Mouse (Mus musculus) CH12.LX (cell line): ENCODE results near the gene Mapkapk2. TPM values are rescaled to one million over a fixed set of nuclear protein-coding genes. Genes with fewer than 3 reads are reported as not detected.
"Not testable (repeated sequence)": the region's sequence is repeated elsewhere in the genome, so short reads cannot be mapped to it uniquely, and the experiment has no call there.

Experiments used
- DNase-seq: peaks from one replicate; pipeline ENCODE4 v3.0.0-alpha.2; 2013; ENCODE audit errors: extremely low read depth
- H3K27ac ChIP-seq: 2 replicates; pipeline ENCODE4 v1.5.1; 2012; ENCODE audit warnings: low read depth, mild to moderate bottlenecking, control low read depth, moderate library complexity; ENCODE audit not compliant: insufficient read depth
- H3K27me3 ChIP-seq: replicated peaks from 2 replicates; pipeline ENCODE3; 2012; ENCODE audit warnings: inconsistent platforms
- H3K36me3 ChIP-seq, 2 experiments: replicated peaks in 1 of 2; 2 replicates each; pipeline versions ENCODE3 to v1.6.1; 2012; ENCODE audit warnings: inconsistent platforms in 1 of 2, low read length in 1 of 2, mild to moderate bottlenecking in 1 of 2, mixed read lengths in 1 of 2, moderate library complexity in 1 of 2; ENCODE audit not compliant: control insufficient read depth in 1 of 2, insufficient read depth in 1 of 2
- H3K4me1 ChIP-seq, 2 experiments: 2 replicates each; pipeline ENCODE4 v1.6.1; 2012; ENCODE audit warnings: inconsistent platforms in 1 of 2, moderate library complexity in 1 of 2; ENCODE audit not compliant: insufficient read depth in 2 of 2, control insufficient read depth in 1 of 2
- H3K4me2 ChIP-seq: 2 replicates; pipeline ENCODE4 v1.6.1; 2012; ENCODE audit warnings: low read depth, mild to moderate bottlenecking, control low read depth; ENCODE audit not compliant: poor library complexity, insufficient read depth, severe bottlenecking
- H3K4me3 ChIP-seq, 3 experiments: fragments of 150-350 bp in 1 of 3; sonication (generic) in 1 of 3; replicated peaks in 1 of 3; 2 replicates each; pipeline versions ENCODE3 to v1.5.1; 2011 to 2012; ENCODE audit warnings: low read depth in 2 of 3, low read length in 2 of 3, mild to moderate bottlenecking in 2 of 3, moderate library complexity in 2 of 3, control low read depth in 1 of 3, improper control_type of control experiment in 1 of 3, inconsistent platforms in 1 of 3, mixed read lengths in 1 of 3; ENCODE audit not compliant: poor library complexity in 1 of 3
- H3K79me2 ChIP-seq: replicated peaks from 2 replicates; pipeline ENCODE4 v1.6.1; 2012; ENCODE audit warnings: mild to moderate bottlenecking, moderate library complexity; ENCODE audit not compliant: control insufficient read depth, poor library complexity, insufficient read depth, severe bottlenecking; ENCODE audit errors: extremely low read depth
- H3K9ac ChIP-seq: 2 replicates; pipeline ENCODE4 v1.6.1; 2012; ENCODE audit warnings: low read depth, mild to moderate bottlenecking, control low read depth, moderate library complexity; ENCODE audit not compliant: insufficient read depth
- H3K9me3 ChIP-seq: replicated peaks from 2 replicates; pipeline ENCODE3; 2012; ENCODE audit warnings: low read length, inconsistent platforms, mixed read lengths
- BHLHE40 ChIP-seq: IDR thresholded peaks from 2 replicates; pipeline ENCODE4 v1.6.1; 2011; ENCODE audit warnings: mild to moderate bottlenecking, low read depth, low read length, improper control_type of control experiment
- CHD1 ChIP-seq: IDR thresholded peaks from 2 replicates; pipeline ENCODE4 v1.6.1; 2012; ENCODE audit warnings: low read depth, low read length, improper control_type of control experiment, inconsistent platforms
- CHD2 ChIP-seq: IDR thresholded peaks from 2 replicates; pipeline ENCODE4 v1.6.1; 2011; ENCODE audit warnings: low read length, improper control_type of control experiment
- CTCF ChIP-seq, 2 experiments: IDR thresholded peaks in 1 of 2; conservative IDR thresholded peaks in 1 of 2; 2 replicates each; pipeline ENCODE4 v1.5.1; 2011 to 2012; ENCODE audit warnings: low read depth in 2 of 2, low read length in 2 of 2, improper control_type of control experiment in 1 of 2, inconsistent platforms in 1 of 2, mild to moderate bottlenecking in 1 of 2, moderate library complexity in 1 of 2
- E2F4 ChIP-seq: IDR thresholded peaks from 2 replicates; pipeline ENCODE4 v1.6.1; 2011; ENCODE audit warnings: low read depth, low read length, improper control_type of control experiment; ENCODE audit not compliant: insufficient replicate concordance
- ELF1 ChIP-seq: IDR thresholded peaks from 2 replicates; pipeline ENCODE4 v1.6.1; 2014; ENCODE audit warnings: low read depth, mild to moderate bottlenecking, inconsistent platforms, low read length, improper control_type of control experiment
- EP300 ChIP-seq: IDR thresholded peaks from 2 replicates; pipeline ENCODE4 v1.6.1; 2011; ENCODE audit warnings: low read length, improper control_type of control experiment
- ETS1 ChIP-seq: conservative IDR thresholded peaks from 2 replicates; pipeline ENCODE4 v1.6.1; 2012; ENCODE audit warnings: low read depth, mild to moderate bottlenecking, inconsistent platforms, low read length, improper control_type of control experiment, moderate library complexity
- GABPA ChIP-seq: IDR thresholded peaks from 2 replicates; pipeline ENCODE4 v1.6.1; 2012; ENCODE audit warnings: low read depth, low read length, improper control_type of control experiment, inconsistent platforms; ENCODE audit not compliant: insufficient replicate concordance
- HCFC1 ChIP-seq: IDR thresholded peaks from 2 replicates; pipeline ENCODE4 v1.6.1; 2012; ENCODE audit warnings: low read depth, mild to moderate bottlenecking, inconsistent platforms, low read length, improper control_type of control experiment
- IRF4 ChIP-seq: IDR thresholded peaks from 2 replicates; pipeline ENCODE4 v1.6.1; 2014; ENCODE audit warnings: low read depth, mild to moderate bottlenecking, inconsistent platforms, low read length, improper control_type of control experiment
- JUND ChIP-seq: conservative IDR thresholded peaks from 2 replicates; pipeline ENCODE4 v1.6.1; 2011; ENCODE audit warnings: low read depth, low read length, improper control_type of control experiment
- KAT2A ChIP-seq: IDR thresholded peaks from 2 replicates; pipeline ENCODE4 v1.6.1; 2012; ENCODE audit warnings: low read length, improper control_type of control experiment, inconsistent platforms; ENCODE audit not compliant: insufficient replicate concordance
- MAFK ChIP-seq: IDR thresholded peaks from 2 replicates; pipeline ENCODE4 v1.6.1; 2011; ENCODE audit warnings: low read length, improper control_type of control experiment; ENCODE audit not compliant: insufficient replicate concordance
- MAZ ChIP-seq: IDR thresholded peaks from 2 replicates; pipeline ENCODE4 v1.6.1; 2012; ENCODE audit warnings: low read depth, mild to moderate bottlenecking, inconsistent platforms, low read length, improper control_type of control experiment, moderate library complexity
- MEF2A ChIP-seq: IDR thresholded peaks from 2 replicates; pipeline ENCODE4 v1.6.1; 2014; ENCODE audit warnings: low read depth, mild to moderate bottlenecking, inconsistent platforms, low read length, improper control_type of control experiment, borderline replicate concordance
- MXI1 ChIP-seq: IDR thresholded peaks from 2 replicates; pipeline ENCODE4 v1.6.1; 2011; ENCODE audit warnings: mild to moderate bottlenecking, low read depth, low read length, improper control_type of control experiment
- MYC ChIP-seq: IDR thresholded peaks from 2 replicates; pipeline ENCODE4 v1.6.1; 2011; ENCODE audit warnings: low read depth, mild to moderate bottlenecking, improper control_type of control experiment, low read length
- NELFE ChIP-seq: IDR thresholded peaks from 2 replicates; pipeline ENCODE4 v1.6.1; 2011; ENCODE audit warnings: low read depth, low read length, improper control_type of control experiment
- NRF1 ChIP-seq: IDR thresholded peaks from 2 replicates; pipeline ENCODE4 v1.6.1; 2014; ENCODE audit warnings: low read depth, mild to moderate bottlenecking, inconsistent platforms, low read length, improper control_type of control experiment, moderate library complexity
- PAX5 ChIP-seq: IDR thresholded peaks from 2 replicates; pipeline ENCODE4 v1.6.1; 2012; ENCODE audit warnings: low read length, inconsistent platforms, mixed read lengths
- POLR2A ChIP-seq: IDR thresholded peaks from 2 replicates; pipeline ENCODE4 v1.6.1; 2011; ENCODE audit warnings: low read depth, mild to moderate bottlenecking, improper control_type of control experiment, low read length
- POLR2AphosphoS2 ChIP-seq: IDR thresholded peaks from 2 replicates; pipeline ENCODE4 v1.6.1; 2011; ENCODE audit warnings: low read depth, low read length, improper control_type of control experiment
- RAD21 ChIP-seq: IDR thresholded peaks from 2 replicates; pipeline ENCODE4 v1.6.1; 2011; ENCODE audit warnings: low read depth, mild to moderate bottlenecking, low read length, improper control_type of control experiment, moderate library complexity
- RCOR1 ChIP-seq: conservative IDR thresholded peaks from 2 replicates; pipeline ENCODE4 v1.6.1; 2012; ENCODE audit warnings: low read depth, mild to moderate bottlenecking, inconsistent platforms, low read length, improper control_type of control experiment
- SIN3A ChIP-seq: IDR thresholded peaks from 2 replicates; pipeline ENCODE4 v1.6.1; 2012; ENCODE audit warnings: low read length, improper control_type of control experiment, inconsistent platforms
- SMC3 ChIP-seq: IDR thresholded peaks from 2 replicates; pipeline ENCODE4 v1.6.1; 2011; ENCODE audit warnings: low read depth, low read length, improper control_type of control experiment
- TBP ChIP-seq: conservative IDR thresholded peaks from 2 replicates; pipeline ENCODE4 v1.6.1; 2011; ENCODE audit warnings: low read depth, low read length, improper control_type of control experiment
- TCF12 ChIP-seq: IDR thresholded peaks from 2 replicates; pipeline ENCODE4 v1.6.1; 2014; ENCODE audit warnings: low read depth, mild to moderate bottlenecking, inconsistent platforms, low read length, improper control_type of control experiment
- UBTF ChIP-seq: IDR thresholded peaks from 2 replicates; pipeline ENCODE4 v1.6.1; 2012; ENCODE audit warnings: low read depth, mild to moderate bottlenecking, inconsistent platforms, low read length, improper control_type of control experiment, moderate library complexity
- USF1 ChIP-seq: IDR thresholded peaks from 2 replicates; pipeline ENCODE4 v1.6.1; 2014; ENCODE audit warnings: low read depth, mild to moderate bottlenecking, inconsistent platforms, low read length, improper control_type of control experiment
- USF2 ChIP-seq: conservative IDR thresholded peaks from 2 replicates; pipeline ENCODE4 v1.6.1; 2011; ENCODE audit warnings: low read depth, low read length, improper control_type of control experiment
- ZC3H11A ChIP-seq: IDR thresholded peaks from 2 replicates; pipeline ENCODE4 v1.6.1; 2012; ENCODE audit warnings: low read depth, mild to moderate bottlenecking, inconsistent platforms, low read length, improper control_type of control experiment
- ZKSCAN1 ChIP-seq: IDR thresholded peaks from 2 replicates; pipeline ENCODE4 v1.6.1; 2012; ENCODE audit warnings: low read depth, inconsistent platforms, low read length, improper control_type of control experiment, borderline replicate concordance
- ZMIZ1 ChIP-seq: IDR thresholded peaks from 2 replicates; pipeline ENCODE4 v1.6.1; 2012; ENCODE audit warnings: low read depth, mild to moderate bottlenecking, inconsistent platforms, low read length, improper control_type of control experiment
- ZNF384 ChIP-seq: IDR thresholded peaks from 2 replicates; pipeline ENCODE4 v1.6.1; 2012; ENCODE audit warnings: low read depth, low read length, improper control_type of control experiment, inconsistent platforms
- dilution Hi-C: fragments of 300-500 bp; cut with MboI; formaldehyde crosslinking; loops from 2 replicates; pipeline ENCODE4 v1.14.3; 2020; ENCODE audit warnings: low sequenced_read_pairs; ENCODE audit not compliant: extremely low pct_unique_long_range_greater_than_20kb, extremely low pct_ligation_motif_present
- in situ Hi-C: fragments of 300-500 bp; cut with MboI; formaldehyde crosslinking; loops from 3 replicates; pipeline ENCODE4 v1.14.3; 2019; ENCODE audit warnings: low sequenced_read_pairs, low pct_ligation_motif_present, low pct_unique_long_range_greater_than_20kb, mixed read lengths
- polyA plus RNA-seq: library from polyadenylated mRNA; unstranded; fragments of >175 nt; gene quantifications from 2 replicates; pipeline ENCODE4 v1.2.1, GENCODE M21; 2012; ENCODE audit warnings: low read depth; ENCODE audit not compliant: insufficient read length
- total RNA-seq, 2 experiments: library from RNA; depleted of rRNA; stranded (reverse); fragments of 300-350 nt in 1 of 2; fragments of >200 nt in 1 of 2; gene quantifications; 2 replicates each; pipeline ENCODE4 v1.2.3; 2012 to 2014

The Mapkapk2 gene
- total and polyA plus RNA-seq, 3 experiments = 55.0 to 63.5 (median 62.9) TPM

DNA sequence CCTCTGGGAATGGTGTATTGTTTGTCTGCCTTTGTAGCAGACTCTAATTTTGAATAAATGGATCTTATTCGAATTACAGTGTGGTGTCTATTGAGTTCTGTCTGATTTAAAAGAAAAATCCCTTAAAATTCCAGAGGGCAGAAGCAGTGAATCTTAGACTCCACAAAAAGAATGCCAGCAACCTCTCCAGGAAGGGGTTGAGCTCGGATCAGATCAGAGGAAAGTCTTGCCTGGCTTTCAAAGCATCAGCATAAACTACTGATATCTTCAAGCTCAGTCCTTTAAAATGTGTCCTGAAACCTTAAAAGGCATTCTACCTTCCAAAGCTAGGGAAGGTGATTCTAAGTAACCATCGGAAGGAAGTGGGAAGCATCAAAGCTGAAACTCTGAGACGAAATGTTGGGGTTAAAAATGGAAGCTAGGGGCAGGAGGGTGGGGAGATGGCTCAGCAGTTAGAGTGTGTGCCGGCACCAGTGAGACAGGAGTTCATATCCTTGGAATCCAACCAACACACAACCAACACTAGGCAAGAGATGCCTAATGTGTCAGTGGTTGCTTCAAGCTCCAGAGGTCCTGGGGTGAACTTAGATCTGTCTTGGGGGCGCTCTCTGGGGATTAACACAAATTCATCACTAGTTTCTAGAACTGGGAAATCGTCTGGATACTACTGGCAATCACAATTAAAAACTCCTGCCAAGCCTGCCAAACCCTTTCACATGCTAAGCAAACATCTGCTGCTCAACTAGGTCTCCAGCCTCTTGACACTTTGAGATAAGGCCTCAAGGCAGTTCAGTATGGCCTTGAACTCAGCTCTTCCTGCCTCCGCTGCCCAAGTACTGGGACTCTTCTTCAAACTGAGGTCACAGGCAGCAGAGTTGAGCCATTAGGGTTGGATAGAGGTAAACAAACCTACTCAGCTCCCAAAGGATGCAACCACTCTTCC, 72.5 kb downstream of the Mapkapk2 start:
- H3K27ac ChIP-seq = peak overlapping the region; percentile 40

DNA sequence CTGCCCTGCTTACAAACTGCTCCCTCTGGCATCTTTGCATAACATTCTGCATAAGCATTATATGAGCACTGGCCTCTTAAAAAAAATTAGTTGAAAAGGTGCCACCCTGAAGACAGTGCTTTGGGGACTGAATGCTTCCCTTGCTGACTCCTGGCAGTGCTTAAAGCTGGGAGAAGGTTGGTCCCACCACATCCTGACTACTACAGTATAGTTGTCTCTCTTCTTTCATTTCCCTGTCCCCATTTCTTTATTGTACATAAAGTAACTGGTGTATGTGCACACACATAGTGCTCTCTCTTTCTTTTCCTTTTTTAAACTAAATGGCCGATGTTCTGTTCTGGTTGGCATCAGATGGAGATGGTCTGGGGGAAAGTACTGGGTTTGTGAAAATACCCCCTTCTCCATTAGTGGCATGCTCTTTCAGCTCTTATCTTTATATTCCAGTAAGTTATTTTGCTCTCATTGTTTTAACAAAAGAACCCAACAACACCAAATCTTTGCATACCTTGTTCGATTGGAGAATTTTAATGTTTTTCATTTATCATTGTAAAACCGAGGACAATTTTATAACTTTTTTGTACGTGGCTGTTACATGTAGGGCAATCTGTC, 74.3 kb downstream of the Mapkapk2 start:
- peaks cover 13 to 45% of the 10 kb centered on the region in 2 experiments for H3K4me1 ChIP-seq

More for the DNA sequence above, 72.5 kb downstream of the Mapkapk2 start:
- in situ Hi-C loops = no loop called here
- Histone ChIP-seq H3K27me3 (no peaks in the 10 kb centered on the region), H3K9ac (0 out of 2 replicates have a peak overlapping the region, but pooled peaks have one; percentile 9)
- TF ChIP-seq CTCF (conservative IDR thresholded peaks at IDR 0.05 in 1 of 2, IDR thresholded peaks at IDR 0.05 in 1 of 2; ENCODE audit: low read depth in 2 of 2, low read length in 2 of 2) = no peak
- no peak for TF ChIP-seq TCF12
- TF ChIP-seq USF1 = no peak
- TF ChIP-seq CHD2 = peak; percentile 80
- TF ChIP-seq PAX5 = no peak
- 0 out of 2 replicates have a peak, but pooled peaks have one; percentile 17 for TF ChIP-seq MAFK
- no peak; the same call in 1 of the 2 replicates for TF ChIP-seq SIN3A
- TF ChIP-seq ZNF384 = no peak
- no peak for TF ChIP-seq ZKSCAN1
- peak; percentile 67; the same call in 1 of the 2 replicates for TF ChIP-seq RCOR1
- TF ChIP-seq NRF1 = no peak
- no peak for TF ChIP-seq BHLHE40
- TF ChIP-seq ZMIZ1 = peak; percentile 64
- peak; percentile 5 for TF ChIP-seq SMC3
- TF ChIP-seq GABPA = no peak
- TF ChIP-seq CHD1 = no peak
- no peak for TF ChIP-seq UBTF
- TF ChIP-seq MXI1 = peak; percentile 33; the same call in 1 of the 2 replicates
- TF ChIP-seq POLR2AphosphoS2 = peak; percentile 98
- 0 out of 2 replicates have a peak, but pooled peaks have one; percentile 27 for TF ChIP-seq KAT2A
- no peak for TF ChIP-seq EP300
- TF ChIP-seq POLR2A = peak; percentile 79
- 0 out of 2 replicates have a peak, but pooled peaks have one; percentile 24 for TF ChIP-seq MYC
- no peak for TF ChIP-seq USF2
- TF ChIP-seq NELFE = peak; percentile 40; the same call in 1 of the 2 replicates
- TF ChIP-seq ZC3H11A = no peak
- TF ChIP-seq RAD21 = no peak
- no peak for TF ChIP-seq ETS1
- peak; percentile 45; the same call in 1 of the 2 replicates for TF ChIP-seq JUND
- no peak for TF ChIP-seq MEF2A
- no peak for TF ChIP-seq MAZ
- TF ChIP-seq ELF1 = peak; percentile 45
- TF ChIP-seq IRF4 = 0 out of 2 replicates have a peak, but pooled peaks have one; percentile 25
- TF ChIP-seq TBP = 0 out of 2 replicates have a peak, but pooled peaks have one; percentile 24
- peak; percentile 12; the same call in 1 of the 2 replicates for TF ChIP-seq HCFC1
- TF ChIP-seq, all 38 proteins: peak for 16
- Histone ChIP-seq H3K9me3 (no peaks in the 10 kb centered on the region), H3K36me3 (peaks cover 32 to 42% of the 10 kb centered on the region in 2 experiments), H3K4me1 (peaks cover 16 to 55% of the 10 kb centered on the region in 2 experiments), H3K4me2 (peak overlapping the region; percentile 30), H3K4me3 (peak overlapping the region in 1 of 3 experiments; percentile 4), H3K79me2 (peaks cover 20% of the 10 kb centered on the region)
- dilution Hi-C loops = no loop called here
- DNase-seq = peak; percentile 51

More for the DNA sequence above, 74.3 kb downstream of the Mapkapk2 start:
- H3K27me3 ChIP-seq, DNase-seq, H3K27ac ChIP-seq, dilution Hi-C loops, in situ Hi-C loops, H3K9me3 ChIP-seq: not testable (repeated sequence)
- peak overlapping the region; percentile 2 to 77 (median 64) for H3K4me3 ChIP-seq
- peak overlapping the region; percentile 85 for H3K4me2 ChIP-seq
- peak overlapping the region; percentile 1; the same call in 1 of the 2 replicates for H3K9ac ChIP-seq
- TF ChIP-seq MAZ (0 out of 2 replicates have a peak, but pooled peaks have one; percentile 44), ZMIZ1 (peak; percentile 73), E2F4 (0 out of 2 replicates have a peak, but pooled peaks have one; percentile 36), CHD2 (0 out of 2 replicates have a peak, but pooled peaks have one; percentile 40), IRF4 (0 out of 2 replicates have a peak, but pooled peaks have one; percentile 11), RCOR1 (peak; percentile 59; the same call in 1 of the 2 replicates), POLR2A (peak; percentile 54)
- H3K79me2 ChIP-seq = peaks cover 34% of the 10 kb centered on the region
- peaks cover 32 to 42% of the 10 kb centered on the region in 2 experiments for H3K36me3 ChIP-seq
